Mouse (Mus musculus): Measurements from ENCODE around the gene Ism2.

DNA sequence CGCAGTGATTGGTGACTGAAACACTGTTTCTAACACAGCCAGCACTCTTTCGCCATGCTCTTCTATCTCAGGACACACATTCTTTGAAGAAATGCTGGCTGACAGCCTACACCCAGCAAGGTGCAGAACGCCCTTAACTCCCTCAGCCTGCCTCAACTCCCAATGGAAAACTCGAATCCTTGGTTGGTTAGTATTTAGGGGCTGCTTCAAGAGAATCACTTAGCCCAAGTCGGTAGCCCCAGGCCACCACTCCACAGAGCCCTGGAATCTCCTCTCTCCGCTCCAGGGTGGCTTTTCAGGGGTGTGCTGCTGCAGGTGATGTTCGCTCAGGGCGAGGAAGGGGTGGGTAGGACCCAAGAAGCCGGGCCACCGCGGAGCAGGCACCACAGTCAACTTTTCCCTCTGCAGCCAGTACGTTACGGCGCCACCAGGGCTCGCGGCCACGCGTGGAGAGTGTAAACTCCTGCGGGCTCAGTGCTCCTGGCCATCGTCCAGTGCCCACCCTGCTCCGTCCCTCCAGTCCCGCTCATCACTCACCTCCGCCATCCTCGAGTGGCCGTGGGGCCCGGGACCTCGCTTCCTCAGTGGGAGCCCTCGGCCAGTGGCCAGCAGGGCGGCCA lies 358 bp downstream of the Ism2 start:
- TF ChIP-seq CTCF (IDR thresholded peaks at IDR 0.05; ENCODE audit: insufficient read depth, low read length): no peak
- TF ChIP-seq POLR2A (IDR thresholded peaks at IDR 0.05; ENCODE audit: borderline replicate concordance, extremely low read depth, low read depth, low read length): no peak

Measured in lung, adult 2 months (tissue).